Mouse (Mus musculus): Measurements from ENCODE around the gene Rhbdl3. TPM values are rescaled to one million over a fixed set of nuclear protein-coding genes. Genes with fewer than 3 reads are reported as not detected.

Rhbdl3 gene
- polyA plus RNA-seq, 1 experiment from 2014 or later = 3.1 TPM

DNA sequence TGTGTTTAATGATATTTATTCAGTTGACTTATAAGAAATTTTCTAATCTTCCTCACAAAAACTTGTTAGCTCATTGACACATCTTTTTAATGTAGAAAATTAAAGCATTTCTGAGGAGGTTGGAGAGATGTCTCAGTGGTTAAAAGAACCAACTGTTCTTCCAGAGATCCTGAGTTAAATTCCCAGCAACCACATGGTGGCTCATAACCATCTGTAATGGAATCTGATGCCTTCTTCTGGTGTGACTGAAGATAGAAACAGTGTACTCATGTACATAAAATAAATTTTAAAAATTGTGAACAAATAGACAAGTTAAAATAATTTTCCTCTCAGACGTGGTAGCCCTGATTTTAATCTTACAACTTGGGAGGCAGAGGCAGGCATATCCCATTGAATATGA is 89.2 kb downstream of the Rhbdl3 start:
- Histone ChIP-seq H3K4me2 (ENCODE audit: low read depth, low read length) (no peak overlapping the region), H3K27ac (ENCODE audit: low read length) (no peak overlapping the region), H3K4me1 (ENCODE audit: control insufficient read depth, insufficient read depth, low read length) (peaks cover 22% of the 10 kb centered on the region), H3K4me3 (ENCODE audit: low read length) (no peak overlapping the region), H3K9ac (ENCODE audit: low read length) (no peak overlapping the region), H3K27me3 (ENCODE audit: control insufficient read depth, insufficient read depth, low read length) (no peaks in the 10 kb centered on the region), H3K9me3 (replicated peaks; ENCODE audit: control insufficient read depth, low read length) (no peaks in the 10 kb centered on the region), H3K36me3 (ENCODE audit: control insufficient read depth, insufficient read depth) (peaks cover 48% of the 10 kb centered on the region)
- no peak for ATAC-seq (replicated peaks; ENCODE audit: extremely low read depth, insufficient read depth, low FRiP score)
- WGBS = 85% methylated on average over 1 of the region's 1 CpGs

DNA sequence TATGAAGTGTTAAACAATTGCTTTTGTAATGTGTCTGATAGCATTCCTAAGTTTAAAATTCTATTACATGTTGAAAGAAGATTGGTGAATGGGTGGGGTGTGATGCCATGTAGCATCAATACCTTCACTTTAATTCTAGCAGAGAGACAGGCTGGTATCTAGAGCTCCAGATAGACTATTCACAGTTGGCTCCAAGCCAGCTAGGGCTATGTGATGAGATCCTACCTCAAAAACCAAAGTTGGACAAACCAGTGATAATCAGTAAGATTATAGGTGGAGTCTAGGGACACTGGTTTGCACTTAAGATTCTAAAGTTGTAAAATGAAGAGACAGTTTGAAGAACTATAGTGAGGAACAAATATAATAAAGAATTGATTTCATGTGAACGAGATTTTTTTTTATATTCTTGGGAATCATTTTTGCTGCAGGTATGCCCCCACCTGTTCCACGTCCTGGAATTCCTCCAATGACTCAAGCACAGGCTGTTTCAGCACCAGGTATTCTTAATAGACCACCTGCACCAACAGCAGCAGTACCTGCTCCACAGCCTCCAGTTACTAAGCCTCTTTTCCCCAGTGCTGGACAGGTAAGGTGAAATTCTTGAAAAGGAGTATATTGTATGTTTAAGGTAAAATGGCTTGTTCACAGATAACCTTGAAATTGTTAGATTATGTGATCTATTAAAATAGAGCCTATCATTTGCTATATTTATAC is 90.9 kb downstream of the Rhbdl3 start:
- H3K27me3 ChIP-seq (ENCODE audit: control insufficient read depth, insufficient read depth, low read length) = no peaks in the 10 kb centered on the region
- no peak overlapping the region for H3K9ac ChIP-seq (ENCODE audit: low read length)
- no peaks in the 10 kb centered on the region for H3K9me3 ChIP-seq (replicated peaks; ENCODE audit: control insufficient read depth, low read length)
- H3K4me1 ChIP-seq (ENCODE audit: control insufficient read depth, insufficient read depth, low read length) = peaks cover 6% of the 10 kb centered on the region; the same call in 1 of the 2 replicates
- 85% methylated on average over 2 of the region's 2 CpGs for WGBS
- no peak overlapping the region for H3K27ac ChIP-seq (ENCODE audit: low read length)
- no peak overlapping the region for H3K4me3 ChIP-seq (ENCODE audit: low read length)
- H3K4me2 ChIP-seq (ENCODE audit: low read depth, low read length) = no peak overlapping the region
- peaks cover 53% of the 10 kb centered on the region for H3K36me3 ChIP-seq (ENCODE audit: control insufficient read depth, insufficient read depth)
- no peak for ATAC-seq (replicated peaks; ENCODE audit: extremely low read depth, insufficient read depth, low FRiP score)

DNA sequence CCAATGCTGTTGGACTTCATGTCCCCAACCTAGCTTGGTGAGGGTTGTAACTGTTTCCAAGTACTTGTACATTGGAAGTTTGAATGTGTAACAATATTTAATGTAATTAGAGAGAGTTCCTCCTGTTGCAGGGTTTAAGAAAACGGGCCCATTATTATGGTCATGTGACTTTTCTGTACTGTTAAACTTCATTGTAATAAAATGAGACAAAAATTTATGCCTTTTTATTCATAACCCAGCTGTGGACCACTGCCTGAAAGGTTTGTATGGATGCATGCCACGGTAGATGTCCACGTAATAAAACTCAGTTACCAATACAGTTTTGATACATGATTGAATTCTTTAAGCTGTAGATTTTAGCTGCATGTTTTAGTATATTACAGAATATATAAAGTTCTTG is 95.2 kb downstream of the Rhbdl3 start:
- Histone ChIP-seq H3K36me3 (ENCODE audit: control insufficient read depth, insufficient read depth) (peaks cover 45% of the 10 kb centered on the region), H3K27me3 (ENCODE audit: control insufficient read depth, insufficient read depth, low read length) (no peaks in the 10 kb centered on the region), H3K4me3 (ENCODE audit: low read length) (no peak overlapping the region), H3K4me1 (ENCODE audit: control insufficient read depth, insufficient read depth, low read length) (no peaks in the 10 kb centered on the region), H3K9ac (ENCODE audit: low read length) (no peak overlapping the region), H3K9me3 (replicated peaks; ENCODE audit: control insufficient read depth, low read length) (no peaks in the 10 kb centered on the region), H3K4me2 (ENCODE audit: low read depth, low read length) (no peak overlapping the region), H3K27ac (ENCODE audit: low read length) (no peak overlapping the region)
- ATAC-seq (replicated peaks; ENCODE audit: extremely low read depth, insufficient read depth, low FRiP score) = no peak
- WGBS = 91% methylated on average over 3 of the region's 3 CpGs

DNA sequence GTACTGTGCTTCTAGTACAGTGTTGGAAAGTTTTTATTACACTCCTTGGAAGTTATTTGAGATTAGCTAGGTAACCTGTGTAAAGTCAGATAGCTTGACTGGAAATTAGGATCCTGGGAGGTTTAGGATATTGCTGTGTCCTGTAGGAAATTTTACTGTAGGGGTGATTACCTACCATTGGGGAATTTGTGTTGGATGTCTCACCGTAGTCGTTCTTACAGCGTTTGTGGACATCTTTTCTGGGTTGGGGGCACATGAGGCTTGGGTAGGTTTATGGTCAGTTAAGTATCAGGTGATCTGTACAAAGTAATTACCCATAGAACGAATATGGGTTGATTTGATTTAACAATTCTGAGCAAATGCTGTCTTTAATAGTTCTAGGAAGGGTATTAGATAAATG is 95.9 kb downstream of the Rhbdl3 start:
- Histone ChIP-seq H3K4me1 (ENCODE audit: control insufficient read depth, insufficient read depth, low read length) (no peaks in the 10 kb centered on the region), H3K27ac (ENCODE audit: low read length) (no peak overlapping the region), H3K4me3 (ENCODE audit: low read length) (no peak overlapping the region), H3K9ac (ENCODE audit: low read length) (no peak overlapping the region), H3K4me2 (ENCODE audit: low read depth, low read length) (no peak overlapping the region), H3K27me3 (ENCODE audit: control insufficient read depth, insufficient read depth, low read length) (no peaks in the 10 kb centered on the region), H3K36me3 (ENCODE audit: control insufficient read depth, insufficient read depth) (peaks cover 40% of the 10 kb centered on the region), H3K9me3 (replicated peaks; ENCODE audit: control insufficient read depth, low read length) (no peaks in the 10 kb centered on the region)
- 91% methylated on average over 4 of the region's 4 CpGs for WGBS
- ATAC-seq (replicated peaks; ENCODE audit: extremely low read depth, insufficient read depth, low FRiP score) = no peak

Other genes with a start within 250 kb of the Rhbdl3 start
- gene Crlf3, start 219.9 kb upstream of the Rhbdl3 start, polyA plus RNA-seq (2015; fragmentation: Nextera tagmentation; extraction: Ambion mirVana) = 32.0 and 42.8 TPM in 2 replicates
- 4.6 and 5.0 TPM in 2 replicates for gene Atad5, start 211.5 kb upstream of the Rhbdl3 start, polyA plus RNA-seq (2015; fragmentation: Nextera tagmentation; extraction: Ambion mirVana)
- 31.9 and 35.5 TPM in 2 replicates for gene Tefm, start 158.7 kb upstream of the Rhbdl3 start, polyA plus RNA-seq (2015; fragmentation: Nextera tagmentation; extraction: Ambion mirVana)
- gene Adap2, start 146.8 kb upstream of the Rhbdl3 start, polyA plus RNA-seq (2015; fragmentation: Nextera tagmentation; extraction: Ambion mirVana) = 1.7 and 1.8 TPM in 2 replicates
- 12.5 and 14.5 TPM in 2 replicates for gene Rnf135, start 117.1 kb upstream of the Rhbdl3 start, polyA plus RNA-seq (2015; fragmentation: Nextera tagmentation; extraction: Ambion mirVana)
- gene Rhot1, start 91.9 kb upstream of the Rhbdl3 start, polyA plus RNA-seq (2015; fragmentation: Nextera tagmentation; extraction: Ambion mirVana) = 63.6 and 69.9 TPM in 2 replicates
- gene 5730455P16Rik, start 77.1 kb downstream of the Rhbdl3 start, polyA plus RNA-seq (2015; fragmentation: Nextera tagmentation; extraction: Ambion mirVana) = 14.7 and 17.7 TPM in 2 replicates
- gene Zfp207, start 82.4 kb downstream of the Rhbdl3 start, polyA plus RNA-seq (2015; fragmentation: Nextera tagmentation; extraction: Ambion mirVana) = 141 and 155 TPM in 2 replicates
- gene Psmd11, start 127.7 kb downstream of the Rhbdl3 start, polyA plus RNA-seq (2015; fragmentation: Nextera tagmentation; extraction: Ambion mirVana) = 189 and 197 TPM in 2 replicates
- 0.30 and 0.55 TPM in 2 replicates for gene Cdk5r1, start 176.1 kb downstream of the Rhbdl3 start, polyA plus RNA-seq (2015; fragmentation: Nextera tagmentation; extraction: Ambion mirVana)